Mouse (Mus musculus) testis, postnatal 10 days (tissue): ENCODE measurements around the gene Crispld2.
A peak's percentile ranks its signal among the peaks of the same experiment; 100 is the strongest.

Source experiments
- DNase-seq: peaks from one replicate; pipeline ENCODE4 v3.0.0; 2021; ENCODE audit warnings: low spot score

Gene Crispld2

GRCm38 (mm10) chr8:120067936-120068668 is 75.9 kb downstream of the Crispld2 start:
- no peak for DNase-seq

GRCm38 (mm10) chr8:120071684-120072083 is 79.4 kb downstream of the Crispld2 start:
- DNase-seq, result peak; percentile 90

GRCm38 (mm10) chr8:120072259-120072658 is 80.0 kb downstream of the Crispld2 start:
- no peak for DNase-seq

- DNase-seq, result peak; percentile 63
Measured at GRCm38 (mm10) chr8:120072827-120073226, 80.6 kb downstream of the Crispld2 start.

- DNase-seq, result no peak
Measured at GRCm38 (mm10) chr8:120074516-120074915, 82.3 kb downstream of the Crispld2 start.

GRCm38 (mm10) chr8:120075347-120075746 is 83.1 kb downstream of the Crispld2 start:
- DNase-seq, result no peak

GRCm38 (mm10) chr8:120078080-120078479 is 85.8 kb downstream of the Crispld2 start:
- DNase-seq, result peak; percentile 94

GRCm38 (mm10) chr8:120079361-120079760 is 87.1 kb downstream of the Crispld2 start:
- no peak for DNase-seq

GRCm38 (mm10) chr8:120083261-120083660 is 91.0 kb downstream of the Crispld2 start:
- no peak for DNase-seq

GRCm38 (mm10) chr8:120084783-120085182 is 92.5 kb downstream of the Crispld2 start:
- DNase-seq, result no peak

- DNase-seq, result no peak
Measured at GRCm38 (mm10) chr8:120089511-120089910, 97.3 kb downstream of the Crispld2 start.

- DNase-seq, result no peak
Measured at GRCm38 (mm10) chr8:120091032-120091431, 98.8 kb downstream of the Crispld2 start.

GRCm38 (mm10) chr8:120093103-120093502 is 100.9 kb downstream of the Crispld2 start:
- DNase-seq, result no peak

- DNase-seq, result no peak
Measured at GRCm38 (mm10) chr8:120094801-120095200, 102.6 kb downstream of the Crispld2 start.

GRCm38 (mm10) chr8:120096486-120096885 is 104.2 kb downstream of the Crispld2 start:
- no peak for DNase-seq

GRCm38 (mm10) chr8:120100388-120101067 is 108.3 kb downstream of the Crispld2 start:
- DNase-seq, result no peak

GRCm38 (mm10) chr8:120101068-120101972 is 109.1 kb downstream of the Crispld2 start, which contains the start of gene Zdhhc7:
Gene Zdhhc7, minus strand, starts transcription at chr8:120101482.
- DNase-seq, result peak; percentile 83
